Mouse (Mus musculus): Measurements from ENCODE around the gene Lrrc39. TPM values are rescaled to one million over a fixed set of nuclear protein-coding genes. Genes with fewer than 3 reads are reported as not detected.

The Lrrc39 gene
- 0.16 TPM for polyA plus RNA-seq (2014; fragmentation: Illumina TruSeq; extraction: RNeasy Lipid Tissue Mini Kit (QIAGEN cat#74804); ENCODE audit: low read depth, low replicate concordance)

DNA sequence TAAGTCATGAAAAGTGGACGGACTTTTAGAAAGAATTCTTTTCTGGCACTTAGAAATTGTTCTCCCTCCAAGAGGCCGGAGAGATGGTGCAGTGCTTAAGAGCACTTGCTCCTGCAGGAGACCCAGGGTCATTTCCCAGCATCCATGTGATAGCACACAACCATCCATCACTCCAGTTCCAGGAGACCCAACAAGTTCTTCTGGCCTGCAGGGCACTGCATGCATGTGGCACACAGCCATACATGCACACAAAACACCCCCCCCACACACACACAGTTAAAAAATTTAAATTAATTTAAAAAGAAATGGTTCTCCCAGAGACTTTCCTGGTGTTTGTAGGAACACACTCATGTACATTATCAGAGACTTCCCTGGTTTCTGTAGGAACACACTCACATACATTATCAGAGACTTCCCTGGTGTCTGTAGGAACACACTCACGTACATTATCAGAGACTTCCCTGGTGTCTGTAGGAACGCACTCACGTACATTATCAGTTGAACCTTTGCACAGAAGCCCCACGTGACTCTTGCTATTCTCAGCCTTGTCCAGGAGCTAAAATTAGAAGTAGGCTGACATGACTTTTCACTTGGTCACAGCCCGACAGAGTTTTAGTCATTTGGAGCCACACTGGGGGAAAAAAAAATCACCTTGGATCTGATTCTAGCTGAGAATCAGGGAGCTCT lies at the start of gene Lrrc39:
Gene Lrrc39 (plus strand): TSS at position 566 of the 687 bp plus-strand sequence.

DNA sequence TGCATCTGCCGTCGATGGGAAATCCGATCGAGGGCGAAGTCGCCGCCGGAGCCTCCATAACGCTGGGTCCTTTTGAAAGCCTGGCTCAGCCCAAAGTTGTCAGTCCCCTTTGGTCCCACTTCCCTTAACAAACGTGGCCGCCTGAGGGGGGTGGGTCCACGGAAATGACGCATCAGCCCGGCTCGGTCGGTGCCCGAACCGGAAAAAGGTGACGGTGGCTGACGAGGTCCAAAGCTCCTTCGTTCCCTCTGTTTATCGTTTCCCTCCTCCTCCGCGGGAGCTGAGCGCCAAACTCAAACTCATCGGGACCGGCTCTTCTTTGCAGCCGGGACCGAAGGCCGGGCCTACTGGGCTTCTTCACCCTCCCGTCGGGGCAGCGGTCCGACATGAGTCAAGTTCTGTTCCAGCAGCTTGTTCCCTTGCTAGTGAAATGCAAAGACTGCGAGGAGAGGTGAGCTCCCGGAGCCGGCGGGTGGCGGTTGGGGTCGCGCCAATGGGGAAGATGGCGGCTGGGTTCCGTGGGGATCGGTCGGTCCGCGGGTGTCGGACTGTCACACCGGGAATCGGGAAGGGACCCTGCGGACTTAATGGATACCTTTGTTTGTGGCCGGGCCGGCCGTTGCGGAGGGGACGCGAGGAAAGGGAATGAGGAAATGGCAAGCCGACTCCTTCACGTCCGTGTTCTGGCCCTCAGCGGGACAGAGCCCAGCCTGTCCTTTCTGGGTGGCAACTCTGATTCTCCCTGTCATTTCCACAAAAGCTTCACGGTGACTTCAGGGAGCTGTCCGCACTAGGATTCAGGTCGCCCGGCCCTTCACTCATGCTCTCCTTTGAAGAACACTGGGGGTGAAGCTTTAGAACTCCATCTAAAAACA lies 32.2 kb downstream of the Lrrc39 start, which contains the start of gene Sass6:
Gene Sass6 (plus strand): TSS at position 255 of the 875 bp plus-strand sequence.

DNA sequence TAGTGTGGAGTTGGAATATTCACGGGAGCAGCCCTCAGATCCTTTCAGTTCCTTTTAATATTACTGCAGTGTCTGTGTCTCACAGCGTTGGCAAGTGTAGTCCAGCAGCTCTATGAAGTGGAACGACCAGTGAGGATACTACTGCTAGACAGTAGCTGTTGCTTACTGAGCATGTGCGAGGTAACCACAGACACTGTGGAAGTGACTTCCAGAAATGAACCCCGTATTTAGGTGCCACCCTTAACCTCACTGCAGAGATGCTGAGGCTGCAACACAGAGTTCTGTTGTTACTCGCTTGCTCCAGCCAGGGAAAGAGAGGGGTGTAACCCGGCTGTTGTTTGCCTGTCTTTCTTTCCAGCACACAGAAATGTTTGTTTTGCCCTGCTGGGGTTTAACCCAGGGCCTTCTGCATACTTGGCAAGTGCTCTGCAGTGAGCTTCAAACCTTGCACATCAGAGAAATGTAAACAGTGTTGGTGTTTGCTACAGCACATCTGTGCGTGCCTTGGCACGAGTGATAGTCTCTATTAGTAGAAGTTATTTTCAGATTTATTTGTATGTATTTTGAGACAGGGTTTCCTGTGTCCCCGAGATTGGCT lies 51.6 kb downstream of the Lrrc39 start, which contains the start of gene Trmt13:
Gene Trmt13 (minus strand): TSS at position 293 of the 598 bp plus-strand sequence.

Other genes starting within 250 kb of the Lrrc39 start
- gene Cdc14a, start 138.9 kb upstream of the Lrrc39 start, polyA plus RNA-seq (2014; fragmentation: Illumina TruSeq; extraction: RNeasy Lipid Tissue Mini Kit (QIAGEN cat#74804); ENCODE audit: low read depth, low replicate concordance) = 18.8 TPM
- gene Rtca, start 54.8 kb upstream of the Lrrc39 start, polyA plus RNA-seq (2014; fragmentation: Illumina TruSeq; extraction: RNeasy Lipid Tissue Mini Kit (QIAGEN cat#74804); ENCODE audit: low read depth, low replicate concordance) = 56.2 TPM
- gene Dbt, start 49.9 kb upstream of the Lrrc39 start, polyA plus RNA-seq (2014; fragmentation: Illumina TruSeq; extraction: RNeasy Lipid Tissue Mini Kit (QIAGEN cat#74804); ENCODE audit: low read depth, low replicate concordance) = 156 TPM
- gene Sass6, start 32.0 kb downstream of the Lrrc39 start, polyA plus RNA-seq (2014; fragmentation: Illumina TruSeq; extraction: RNeasy Lipid Tissue Mini Kit (QIAGEN cat#74804); ENCODE audit: low read depth, low replicate concordance) = 2.8 TPM
- gene Trmt13, start 51.6 kb downstream of the Lrrc39 start, polyA plus RNA-seq (2014; fragmentation: Illumina TruSeq; extraction: RNeasy Lipid Tissue Mini Kit (QIAGEN cat#74804); ENCODE audit: low read depth, low replicate concordance) = 11.9 TPM
- gene Mfsd14a, start 99.7 kb downstream of the Lrrc39 start, polyA plus RNA-seq (2014; fragmentation: Illumina TruSeq; extraction: RNeasy Lipid Tissue Mini Kit (QIAGEN cat#74804); ENCODE audit: low read depth, low replicate concordance) = 110 TPM
- not detected for gene Gm43191, start 118.3 kb downstream of the Lrrc39 start, polyA plus RNA-seq (2014; fragmentation: Illumina TruSeq; extraction: RNeasy Lipid Tissue Mini Kit (QIAGEN cat#74804); ENCODE audit: low read depth, low replicate concordance)
- gene Slc35a3, start 149.9 kb downstream of the Lrrc39 start, polyA plus RNA-seq (2014; fragmentation: Illumina TruSeq; extraction: RNeasy Lipid Tissue Mini Kit (QIAGEN cat#74804); ENCODE audit: low read depth, low replicate concordance) = 184 TPM
- 33.4 TPM for gene Agl, start 245.2 kb downstream of the Lrrc39 start, polyA plus RNA-seq (2014; fragmentation: Illumina TruSeq; extraction: RNeasy Lipid Tissue Mini Kit (QIAGEN cat#74804); ENCODE audit: low read depth, low replicate concordance)

All from kidney, adult 10 weeks (tissue).